Mouse (Mus musculus) cerebellum, adult 11 months (tissue): ENCODE measurements around the gene Acer3.

Source experiments
- DNase-seq: peaks from one replicate; pipeline ENCODE4 v3.0.0; 2022

Gene Acer3

GRCm38 (mm10) chr7:98321083-98321482 lies at the start of gene Acer3:
TSS of gene Acer3 (minus strand) at chr7:98321208.
- DNase-seq, result no peak

DNA sequence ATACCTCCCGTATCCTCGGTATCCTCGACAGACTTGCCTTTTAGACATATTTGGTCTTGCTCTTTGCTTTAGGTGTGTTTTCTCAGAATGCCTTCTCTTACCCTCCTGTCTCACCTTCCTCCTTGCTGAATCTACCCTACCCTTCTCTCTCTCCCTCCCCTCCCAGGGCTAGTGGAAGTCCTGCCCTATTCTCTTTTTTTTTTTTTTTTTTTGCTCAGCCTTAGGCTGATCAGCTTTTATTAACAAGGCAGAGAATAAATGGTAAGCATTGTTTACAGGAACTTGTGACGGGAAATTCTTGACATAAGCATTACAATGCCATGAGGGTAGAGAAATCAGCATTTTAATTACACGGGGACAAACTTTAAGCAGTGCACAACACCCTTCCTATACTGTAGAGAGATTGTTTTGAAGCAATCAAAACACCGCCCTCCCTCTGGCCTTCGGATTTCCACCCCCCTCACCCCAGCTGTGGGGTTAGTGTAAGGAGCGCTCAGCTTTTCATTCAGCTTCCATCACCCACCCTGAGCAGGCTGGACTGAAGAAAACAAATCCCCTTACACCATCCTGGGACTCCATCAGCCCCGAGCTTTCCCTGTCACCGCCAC lies 48.9 kb upstream of the Acer3 start:
- no peak for DNase-seq

DNA sequence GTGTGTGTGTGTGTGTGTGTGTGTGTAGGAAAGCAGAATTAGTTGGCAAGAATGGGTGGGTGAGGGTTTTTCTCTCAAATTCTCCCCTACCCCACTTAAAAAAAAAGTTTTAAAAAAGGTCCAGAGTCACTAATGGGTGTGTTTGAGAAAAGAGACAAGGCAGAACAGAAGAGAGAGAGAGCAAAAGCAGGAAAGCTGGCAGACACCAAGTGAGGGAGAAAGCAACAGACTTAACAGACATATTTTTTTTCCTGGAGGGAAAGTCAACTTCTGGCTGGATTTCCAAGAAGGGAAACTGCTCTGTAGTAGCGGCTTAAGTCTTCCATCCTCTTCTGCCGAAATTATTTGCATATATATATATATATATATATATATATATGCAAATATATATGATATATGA lies 40.7 kb upstream of the Acer3 start:
- no peak for DNase-seq

GRCm38 (mm10) chr7:98361063-98361652 lies 40.1 kb upstream of the Acer3 start, which contains the start of gene Tsku:
TSS of gene Tsku (minus strand) at chr7:98361328.
- peak; percentile 58 for DNase-seq

GRCm38 (mm10) chr7:98360621-98360990 lies 39.6 kb upstream of the Acer3 start:
- no peak for DNase-seq

- DNase-seq, result no peak
Measured at GRCm38 (mm10) chr7:98359951-98360620, 39.1 kb upstream of the Acer3 start.

- no peak for DNase-seq
Measured at GRCm38 (mm10) chr7:98358016-98358415, 37.0 kb upstream of the Acer3 start.

DNA sequence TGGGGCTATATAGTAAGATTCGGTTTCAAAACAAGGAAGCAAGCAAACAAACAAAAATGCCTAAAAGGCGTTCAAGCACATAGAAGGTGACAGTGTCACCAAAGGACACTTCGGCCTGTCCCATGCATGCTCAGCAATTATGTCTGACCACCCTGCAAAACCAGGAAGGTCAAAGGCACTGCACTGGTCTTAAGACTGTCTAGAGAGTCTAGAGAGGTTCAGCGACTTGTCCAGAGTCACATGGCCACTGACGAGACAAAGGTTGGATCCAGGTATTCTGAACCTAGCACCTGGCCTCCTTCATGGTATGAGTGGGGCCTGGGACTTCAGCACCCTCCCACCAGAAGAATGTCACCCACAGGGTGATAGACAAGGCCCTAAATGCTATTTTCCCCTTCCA lies 36.3 kb upstream of the Acer3 start:
- no peak for DNase-seq

- DNase-seq, result no peak
Measured at GRCm38 (mm10) chr7:98354921-98355310, 33.9 kb upstream of the Acer3 start.

DNA sequence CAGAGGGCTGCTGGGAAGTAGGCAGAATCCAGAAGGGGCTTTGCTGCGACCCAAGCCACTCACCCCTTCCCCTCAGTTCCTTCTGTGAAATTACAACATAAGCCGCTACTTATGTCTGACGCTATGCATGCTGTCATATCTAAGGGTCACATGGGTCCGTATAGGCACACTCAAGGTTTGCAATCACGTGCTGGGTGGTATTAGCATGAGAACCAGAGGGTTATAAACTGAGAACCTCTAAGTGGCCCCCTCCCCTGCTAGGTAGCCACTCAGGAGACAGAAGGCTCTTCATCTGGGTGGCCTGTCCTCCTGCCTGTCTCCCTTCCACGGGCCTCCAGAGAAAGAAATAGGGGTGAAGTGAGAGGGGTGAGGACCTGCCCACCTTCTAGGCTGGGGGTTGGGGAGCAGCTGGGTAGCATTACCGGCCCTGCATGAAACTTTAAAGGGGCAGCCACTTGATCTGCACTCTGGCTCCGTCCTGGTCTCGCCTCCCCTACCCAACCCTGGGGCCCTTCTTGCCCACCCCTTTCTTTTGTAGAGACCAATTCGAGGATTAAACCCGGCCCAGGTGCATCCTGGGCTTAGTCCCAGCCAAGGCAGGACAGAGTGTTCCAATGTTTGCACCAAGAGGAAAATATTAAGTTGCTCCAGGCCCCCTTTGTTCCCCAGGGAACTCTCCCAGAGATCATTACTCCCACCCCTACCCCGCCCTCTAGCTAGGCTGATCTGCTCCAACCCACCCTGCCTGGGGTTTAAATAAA lies 33.3 kb upstream of the Acer3 start:
- no peak for DNase-seq

- DNase-seq, result no peak
Measured at GRCm38 (mm10) chr7:98353616-98354015, 32.6 kb upstream of the Acer3 start.

GRCm38 (mm10) chr7:98351523-98351922 lies 30.5 kb upstream of the Acer3 start:
- no peak for DNase-seq

DNA sequence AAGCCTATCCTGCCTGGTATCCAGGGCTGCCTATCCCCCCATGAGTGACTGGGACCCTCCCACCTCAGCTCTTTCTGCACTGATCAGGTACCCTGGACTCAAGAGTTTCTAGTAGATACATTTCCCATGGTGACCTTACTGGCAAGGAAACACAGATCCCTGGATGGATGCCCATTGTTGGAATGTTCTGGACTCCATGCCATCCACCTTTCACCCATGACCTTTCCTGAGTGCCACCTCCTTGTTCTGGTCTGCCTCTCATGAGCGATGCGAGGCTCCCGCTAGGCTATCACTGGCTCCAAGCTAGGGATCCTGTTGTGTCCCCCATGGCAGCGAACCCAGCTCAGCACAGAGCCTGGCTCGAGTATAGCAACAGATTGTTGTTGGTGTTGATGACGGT lies 28.8 kb upstream of the Acer3 start:
- no peak for DNase-seq

DNA sequence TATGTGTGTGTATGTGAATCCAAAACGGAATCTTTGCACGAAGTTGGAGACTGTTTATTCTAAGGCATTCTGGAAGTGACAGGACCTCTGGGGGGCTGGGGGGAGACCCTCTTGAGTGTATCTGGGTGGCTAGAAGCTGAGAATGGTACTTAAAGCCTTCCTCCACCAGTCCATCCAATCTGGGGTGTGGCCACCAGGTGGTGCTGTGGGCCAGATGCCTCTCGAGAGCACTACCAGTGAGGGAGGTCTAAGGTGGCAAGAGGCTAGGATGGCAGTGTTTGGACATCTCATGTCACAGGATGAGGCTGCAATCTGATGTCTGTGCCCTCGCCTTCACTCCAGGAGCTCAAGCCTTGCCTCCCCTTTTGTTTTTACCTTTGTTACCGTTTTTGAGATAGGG lies 28.1 kb upstream of the Acer3 start:
- DNase-seq, result peak; percentile 77

DNA sequence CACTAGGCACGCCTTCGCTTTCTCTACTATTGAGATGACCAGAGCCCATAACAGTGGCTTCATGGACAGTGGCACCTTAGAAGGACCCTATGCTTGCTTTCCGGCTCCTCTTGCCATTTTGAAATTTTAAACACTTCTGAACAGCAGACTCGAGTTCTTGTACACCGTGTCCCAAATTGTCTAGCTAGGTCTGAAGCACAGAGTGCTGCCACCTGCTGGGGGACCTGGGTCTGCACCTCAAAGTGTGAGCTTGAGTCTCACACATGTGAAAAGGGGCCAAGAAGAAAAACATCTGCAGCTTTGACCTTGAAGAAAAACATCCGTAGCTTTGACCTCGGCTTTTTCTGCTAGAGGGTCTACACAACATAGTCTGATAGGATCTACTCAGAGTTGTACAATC lies 27.0 kb upstream of the Acer3 start:
- peak; percentile 28 for DNase-seq

GRCm38 (mm10) chr7:98347471-98347870 lies 26.5 kb upstream of the Acer3 start:
- DNase-seq, result no peak

DNA sequence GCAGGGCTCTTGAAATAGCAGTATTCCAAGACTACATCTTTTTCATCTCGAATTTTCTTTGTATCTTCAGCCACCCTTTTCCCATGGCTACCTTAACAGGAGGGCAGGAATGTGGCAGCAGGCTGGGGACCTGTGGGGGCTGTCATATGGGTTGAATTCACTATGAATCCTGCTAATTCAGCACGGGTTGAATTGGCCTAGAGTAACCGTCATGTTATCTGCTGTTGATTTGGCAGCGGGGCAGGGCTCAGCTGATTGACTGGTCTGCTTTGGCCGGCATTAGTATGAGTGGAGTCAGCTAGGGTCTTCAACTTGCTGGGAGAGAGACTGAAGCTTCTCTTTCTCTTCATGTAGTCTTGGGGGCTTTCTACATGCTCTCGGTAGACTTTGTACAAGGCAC lies 24.0 kb upstream of the Acer3 start:
- no peak for DNase-seq

DNA sequence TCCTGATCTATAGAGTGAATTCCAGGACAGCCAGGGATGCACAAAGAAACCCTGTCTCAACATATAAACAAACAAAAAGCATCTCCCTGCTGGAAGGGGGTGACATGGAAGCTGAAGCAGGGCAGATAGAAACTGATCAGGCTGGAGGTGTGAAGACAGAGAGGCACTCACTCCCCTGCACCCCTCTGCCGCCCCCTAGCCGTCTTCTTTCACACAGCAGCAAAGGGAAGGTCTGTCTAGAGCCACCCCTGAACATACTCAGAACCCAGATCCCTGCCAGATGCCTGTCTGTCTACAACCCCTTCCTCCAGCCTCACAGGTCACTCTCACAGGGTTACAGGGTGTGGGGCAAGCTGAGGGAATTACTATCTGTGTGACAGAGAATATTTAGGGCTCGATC lies 23.4 kb upstream of the Acer3 start:
- no peak for DNase-seq

GRCm38 (mm10) chr7:98342249-98342648 lies 21.2 kb upstream of the Acer3 start:
- DNase-seq, result no peak

GRCm38 (mm10) chr7:98341475-98341874 lies 20.5 kb upstream of the Acer3 start:
- peak; percentile 45 for DNase-seq

GRCm38 (mm10) chr7:98340343-98340742 lies 19.3 kb upstream of the Acer3 start:
- no peak for DNase-seq

- no peak for DNase-seq
Measured at GRCm38 (mm10) chr7:98333987-98334386, 13.0 kb upstream of the Acer3 start.

- DNase-seq, result no peak
Measured at GRCm38 (mm10) chr7:98333507-98333906, 12.5 kb upstream of the Acer3 start.
